1 mouse cellular context compared by ENCODE assay signal in the genomic region with DNA sequence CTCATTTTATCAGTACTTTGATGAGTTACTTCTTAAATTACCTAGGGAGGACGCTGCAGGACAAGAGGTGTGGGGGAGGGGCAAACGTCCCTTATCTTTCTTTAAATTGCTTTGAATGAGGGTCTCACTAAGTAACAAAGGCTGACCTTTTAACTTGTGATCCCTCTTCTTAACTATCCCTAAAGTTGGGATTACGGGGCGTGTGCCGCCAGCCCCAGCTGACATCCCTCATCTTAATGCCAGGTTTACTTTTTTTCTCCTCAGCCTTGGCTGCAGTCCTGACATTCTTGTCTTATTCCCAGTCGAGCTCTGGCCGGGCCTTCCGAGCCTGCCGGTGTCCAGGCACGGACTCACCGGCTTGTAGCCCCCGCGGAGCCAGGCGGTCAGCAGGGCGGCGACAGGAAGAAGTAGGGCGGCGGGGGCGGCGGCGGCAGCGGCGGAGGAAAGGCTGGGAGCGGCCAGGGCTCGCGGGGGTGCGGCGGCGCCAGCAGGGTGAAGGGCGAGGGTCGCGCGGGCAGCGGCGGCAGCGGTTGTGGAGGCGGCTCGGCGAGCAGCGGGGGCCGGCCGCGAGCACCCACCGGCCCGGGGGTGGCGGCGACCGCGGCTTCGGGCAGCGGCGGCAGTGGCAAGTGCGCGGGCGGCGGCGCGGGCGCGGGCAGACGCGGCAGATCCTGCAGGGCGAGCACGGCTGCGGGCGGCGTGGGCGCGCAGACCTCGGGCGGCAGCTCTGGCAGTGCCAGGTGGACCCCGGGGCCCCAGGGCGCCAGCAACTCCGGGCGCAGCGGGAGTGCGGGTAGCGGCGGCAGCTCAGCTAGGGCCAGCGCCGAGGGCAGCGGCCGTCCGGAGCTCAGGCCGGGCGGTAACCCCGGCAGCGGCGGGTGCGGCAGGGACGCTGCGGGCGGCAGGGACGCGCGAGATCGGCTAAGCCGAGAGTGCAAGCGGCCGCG.
TF ChIP-seq lines count a peak whose summit lies in the region.

No protein-coding gene starts in this region.

TF ChIP-seq in MEL, 35 proteins besides CTCF, POLR2A, EP300 and RAD21 (continued from another document):
- TF ChIP-seq CHD2 (IDR thresholded peaks at IDR 0.05; ENCODE audit: low read length) (0 out of 2 replicates have a peak, but pooled peaks have one; percentile 13), HCFC1 (IDR thresholded peaks at IDR 0.05; ENCODE audit: low read depth, low read length) (no peak), UBTF (IDR thresholded peaks at IDR 0.05; ENCODE audit: borderline replicate concordance, insufficient read depth, low read depth, low read length) (no peak), USF1 (IDR thresholded peaks at IDR 0.05; ENCODE audit: low read depth, low read length) (no peak)
